Mouse (Mus musculus) ES-Bruce4 (cell line): ENCODE data around the gene Afmid. TPM values are rescaled to one million over a fixed set of nuclear protein-coding genes. Genes with fewer than 3 reads are reported as not detected.

Experiments
- H3K27ac ChIP-seq: 2 replicates; pipeline ENCODE4 v1.5.1; 2012; ENCODE audit warnings: low read length, inconsistent platforms; ENCODE audit not compliant: insufficient read depth
- H3K27me3 ChIP-seq: 2 replicates; pipeline ENCODE4 v1.6.1; 2012; ENCODE audit warnings: mild to moderate bottlenecking, low read length, inconsistent platforms; ENCODE audit not compliant: control insufficient read depth, poor library complexity, insufficient read depth, severe bottlenecking
- H3K36me3 ChIP-seq: 2 replicates; pipeline ENCODE4 v1.6.1; 2012; ENCODE audit warnings: inconsistent platforms, mild to moderate bottlenecking, low read length, moderate library complexity; ENCODE audit not compliant: control insufficient read depth, poor library complexity, insufficient read depth, severe bottlenecking
- H3K4me1 ChIP-seq: one replicate; pipeline ENCODE4 v1.8.1; 2011; ENCODE audit warnings: low read length; ENCODE audit not compliant: control insufficient read depth, insufficient read depth
- H3K4me3 ChIP-seq: 2 replicates; pipeline ENCODE4 v1.5.1; 2011; ENCODE audit warnings: low read depth, mild to moderate bottlenecking, low read length
- H3K9ac ChIP-seq: 2 replicates; pipeline ENCODE4 v1.6.1; 2012; ENCODE audit warnings: low read depth, mild to moderate bottlenecking, inconsistent platforms; ENCODE audit not compliant: poor library complexity, severe bottlenecking
- H3K9me3 ChIP-seq: replicated peaks from 2 replicates; pipeline ENCODE4 v1.6.1; 2012; ENCODE audit warnings: mild to moderate bottlenecking, low read length, inconsistent platforms; ENCODE audit not compliant: control insufficient read depth, poor library complexity, insufficient read depth, severe bottlenecking
- CTCF ChIP-seq: IDR thresholded peaks from one replicate; pipeline ENCODE4 v1.8.1; 2011; ENCODE audit warnings: low read depth, low read length
- EP300 ChIP-seq: IDR thresholded peaks from 2 replicates; pipeline ENCODE4 v1.6.1; 2011; ENCODE audit warnings: low read depth, low read length; ENCODE audit not compliant: insufficient read depth
- POLR2A ChIP-seq: IDR thresholded peaks from one replicate; pipeline ENCODE4 v1.8.1; 2011; ENCODE audit warnings: low read length; ENCODE audit not compliant: insufficient read depth
- polyA plus RNA-seq: library from polyadenylated mRNA; stranded (reverse); fragments of >200 nt; gene quantifications from 2 replicates; pipeline ENCODE4 v1.2.4, GENCODE M21; 2011; ENCODE audit warnings: low read depth; ENCODE audit not compliant: missing spikeins, insufficient read depth, insufficient read length

The Afmid gene
- polyA plus RNA-seq, 1 experiment = 3.6 TPM

DNA sequence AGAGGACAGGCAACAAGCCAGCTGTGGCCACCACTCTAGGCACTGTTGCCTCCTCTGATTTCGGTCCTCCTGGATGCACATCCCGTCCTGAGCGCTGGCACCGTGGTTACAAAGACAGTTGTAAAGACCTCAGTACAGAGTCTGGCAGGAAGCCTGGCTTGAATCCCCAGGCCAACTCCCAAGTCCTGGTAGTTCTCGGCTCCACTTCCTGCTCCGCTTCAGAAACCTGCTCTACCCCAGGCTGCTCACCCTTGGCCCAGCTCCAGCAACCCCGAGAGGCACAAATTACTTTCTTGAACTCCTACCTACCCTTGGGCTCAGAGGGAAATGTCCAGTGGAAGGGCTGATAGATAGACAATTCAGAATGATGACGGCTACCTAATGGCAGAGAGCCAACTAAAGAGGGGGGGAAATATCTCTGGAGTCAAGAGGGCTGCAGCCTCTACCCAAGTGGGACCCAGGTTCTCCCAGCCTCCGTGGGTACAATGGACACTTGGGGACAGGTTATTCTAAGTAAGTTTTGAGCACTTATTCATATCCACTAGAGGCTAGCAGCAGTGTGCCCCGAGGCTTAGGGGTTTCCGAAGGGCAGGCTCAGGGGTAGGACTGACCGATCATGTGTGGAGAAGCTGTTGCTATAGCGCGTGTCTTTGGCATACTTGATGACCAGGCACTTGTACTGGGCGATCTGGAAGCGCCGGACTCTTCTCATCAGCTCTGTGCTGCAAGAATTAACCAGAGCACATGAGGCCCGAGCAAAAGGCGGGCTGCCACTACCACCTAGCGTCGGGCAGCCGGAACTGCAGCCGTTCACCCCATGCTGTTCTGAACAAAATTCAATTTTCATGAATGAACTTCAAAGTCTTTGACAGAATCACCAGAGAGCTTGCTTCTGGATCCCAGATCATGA is 1.4 kb upstream of the Afmid start:
- Histone ChIP-seq H3K36me3 (peaks cover 28% of the 10 kb centered on the region), H3K9me3 (no peaks in the 10 kb centered on the region), H3K4me3 (peak overlapping the region; percentile 93), H3K9ac (peak overlapping the region; percentile 86), H3K27ac (no peak overlapping the region), H3K4me1 (peaks cover 4% of the 10 kb centered on the region), H3K27me3 (no peaks in the 10 kb centered on the region)
- peak; percentile 89 for TF ChIP-seq CTCF
- TF ChIP-seq EP300 = no peak

DNA sequence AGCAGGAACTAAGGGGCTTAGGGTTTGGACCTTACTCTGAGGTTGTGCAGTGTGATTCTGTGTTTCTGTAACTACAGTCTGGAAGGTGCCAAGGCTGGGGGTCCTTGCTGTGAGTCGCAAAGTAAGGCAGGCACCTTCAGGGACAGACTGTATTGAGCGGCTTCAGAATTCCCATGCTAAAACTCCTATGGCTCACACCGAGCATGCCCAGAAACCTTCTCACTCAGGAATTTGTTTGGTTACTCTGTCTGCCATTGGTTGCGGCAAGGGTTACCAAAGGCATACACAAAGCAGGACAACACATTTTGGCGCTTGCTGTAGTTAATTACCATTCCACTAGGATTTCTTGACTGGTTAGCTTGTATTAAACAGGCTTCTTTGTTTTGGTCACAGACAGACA is 440 bp downstream of the Afmid start:
- H3K9me3 ChIP-seq = no peaks in the 10 kb centered on the region
- peak overlapping the region; percentile 85 for H3K27ac ChIP-seq
- H3K4me1 ChIP-seq = peaks cover 2% of the 10 kb centered on the region
- H3K27me3 ChIP-seq = no peaks in the 10 kb centered on the region
- H3K36me3 ChIP-seq = peaks cover 16% of the 10 kb centered on the region
- H3K4me3 ChIP-seq = peak overlapping the region; percentile 93
- TF ChIP-seq POLR2A (no peak), CTCF (no peak), EP300 (no peak)
- H3K9ac ChIP-seq = peak overlapping the region; percentile 86

DNA sequence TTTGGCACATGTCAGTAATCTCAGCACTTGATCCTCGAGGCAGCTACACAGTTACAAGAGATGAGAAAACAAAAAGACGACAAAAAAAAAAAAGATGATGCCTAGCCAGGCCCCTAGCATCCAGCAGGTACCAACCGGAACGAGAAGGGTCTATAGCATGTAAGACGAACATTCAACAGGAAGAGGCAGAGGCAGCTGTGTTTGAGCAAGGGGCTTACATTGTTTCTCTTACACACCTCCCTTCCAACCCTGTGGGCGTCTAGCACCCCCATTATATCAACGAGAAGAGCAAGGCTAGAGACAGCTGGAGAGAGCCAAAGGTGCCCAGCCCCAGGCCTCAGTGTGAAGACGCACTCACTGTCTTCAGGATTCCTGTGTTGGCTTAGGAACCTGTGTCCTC is 1.2 kb downstream of the Afmid start:
- no peak for TF ChIP-seq EP300
- TF ChIP-seq CTCF = no peak
- no peak for TF ChIP-seq POLR2A
- no peak overlapping the region for H3K4me3 ChIP-seq
- H3K9ac ChIP-seq = peak overlapping the region; percentile 86; the same call in 1 of the 2 replicates
- H3K4me1 ChIP-seq = peaks cover 2% of the 10 kb centered on the region
- no peaks in the 10 kb centered on the region for H3K9me3 ChIP-seq
- H3K27me3 ChIP-seq = no peaks in the 10 kb centered on the region
- no peak overlapping the region for H3K27ac ChIP-seq
- peaks cover 10% of the 10 kb centered on the region; the same call in 1 of the 2 replicates for H3K36me3 ChIP-seq

DNA sequence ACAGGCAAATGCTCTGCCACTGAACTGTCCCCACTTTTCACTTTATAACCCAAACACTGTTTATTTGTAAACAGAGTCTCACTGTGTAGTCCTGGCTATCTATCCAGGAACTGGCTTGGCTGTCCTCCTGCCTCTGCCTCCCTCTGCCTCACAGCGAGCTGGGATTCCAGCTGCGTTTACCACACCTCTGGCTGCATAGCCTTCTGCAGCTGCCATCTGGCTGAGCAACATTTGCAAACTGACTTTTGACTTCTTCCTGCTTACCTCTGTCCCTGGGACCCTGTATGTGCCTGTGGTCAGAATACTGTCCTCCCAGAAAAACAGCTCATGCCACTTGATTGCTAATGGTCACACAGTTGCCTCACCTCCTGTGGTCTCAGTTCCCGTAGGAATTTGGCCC is 1.7 kb downstream of the Afmid start:
- peaks cover 10% of the 10 kb centered on the region; the same call in 1 of the 2 replicates for H3K36me3 ChIP-seq
- H3K9me3 ChIP-seq = no peaks in the 10 kb centered on the region
- no peak overlapping the region for H3K27ac ChIP-seq
- H3K4me1 ChIP-seq = peaks cover 2% of the 10 kb centered on the region
- H3K9ac ChIP-seq = no peak overlapping the region
- no peak overlapping the region for H3K4me3 ChIP-seq
- TF ChIP-seq CTCF (no peak), EP300 (no peak), POLR2A (no peak)
- H3K27me3 ChIP-seq = no peaks in the 10 kb centered on the region

DNA sequence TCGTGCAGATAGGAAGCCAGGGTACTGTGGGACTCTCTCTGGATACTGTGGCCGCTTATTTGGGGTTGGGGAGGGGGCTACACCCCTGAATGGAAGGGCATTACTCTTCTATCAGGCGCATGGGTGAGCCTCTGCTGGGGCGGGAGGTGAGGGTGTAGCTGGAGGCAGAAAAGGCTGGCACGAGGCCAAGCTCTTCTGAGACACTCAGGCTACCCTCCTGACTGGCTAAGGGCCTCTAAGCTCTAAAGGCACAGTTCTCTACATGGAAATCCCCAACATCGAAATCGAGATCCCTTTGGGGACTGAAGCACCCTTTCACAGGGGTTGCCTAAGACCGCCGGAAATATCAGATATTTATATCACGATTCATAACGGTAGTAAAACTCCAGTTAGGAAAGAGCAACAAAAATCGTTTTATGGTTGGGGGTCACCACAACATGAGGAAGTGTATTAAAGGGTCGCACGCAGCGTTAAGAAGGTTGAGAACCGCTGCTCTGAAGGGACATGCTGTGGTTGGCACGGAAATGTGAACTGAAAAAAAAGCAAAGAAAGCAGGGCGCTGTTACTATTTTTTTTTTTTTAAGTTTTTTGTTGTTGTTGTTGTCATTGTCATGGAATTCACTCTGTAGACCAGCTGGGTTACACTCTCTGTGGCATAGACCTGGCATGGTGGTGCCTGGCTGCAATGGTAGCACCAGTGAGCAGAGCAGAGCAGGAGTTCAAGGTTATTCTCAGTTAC is 2.6 kb downstream of the Afmid start:
- no peak for TF ChIP-seq EP300
- TF ChIP-seq POLR2A = no peak
- no peak for TF ChIP-seq CTCF
- Histone ChIP-seq H3K4me3 (no peak overlapping the region), H3K27me3 (no peaks in the 10 kb centered on the region), H3K4me1 (peaks cover 2% of the 10 kb centered on the region), H3K9me3 (no peaks in the 10 kb centered on the region), H3K27ac (no peak overlapping the region), H3K36me3 (0 out of 2 replicates have a peak, but pooled peaks cover 3% of the 10 kb centered on the region), H3K9ac (no peak overlapping the region)

DNA sequence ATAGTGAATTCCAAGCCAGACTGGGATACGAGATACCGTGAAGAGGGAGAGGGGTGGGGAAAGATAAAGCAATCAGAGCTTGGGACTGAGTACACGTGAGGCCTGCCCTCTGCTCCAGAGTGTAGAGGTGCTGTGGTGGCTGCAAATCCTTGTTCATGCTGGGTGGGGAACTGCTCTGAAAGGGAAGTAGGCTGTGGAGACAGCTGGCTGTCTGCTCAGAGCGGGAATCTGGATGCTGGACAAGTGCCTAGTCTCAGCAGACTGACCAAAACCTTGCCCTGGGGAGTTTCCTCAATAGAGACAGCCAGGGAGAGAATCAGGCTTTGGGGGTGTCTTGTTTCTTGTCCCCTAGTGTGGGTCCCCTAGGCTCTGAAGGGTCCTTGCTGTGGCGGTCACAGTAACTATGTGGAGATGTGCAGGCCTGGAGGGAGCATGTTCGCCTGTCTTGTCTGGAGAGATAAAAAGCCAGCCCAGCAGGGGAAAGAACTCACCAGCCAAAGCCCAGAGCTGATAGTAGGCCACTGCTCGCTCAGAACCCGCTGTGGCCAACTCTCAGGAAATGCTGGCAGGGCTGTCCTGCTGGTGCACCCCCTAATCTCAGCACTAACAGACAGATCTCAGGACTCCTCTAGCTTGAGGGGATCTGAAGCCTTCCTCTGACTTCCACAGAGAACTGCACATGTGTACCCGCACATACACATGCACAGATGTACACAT is 3.3 kb downstream of the Afmid start:
- H3K4me1 ChIP-seq = no peaks in the 10 kb centered on the region
- H3K27ac ChIP-seq = no peak overlapping the region

More for the DNA sequence above, 3.3 kb downstream of the Afmid start:
- TF ChIP-seq CTCF = no peak
- no peak for TF ChIP-seq POLR2A
- TF ChIP-seq EP300 = no peak
- Histone ChIP-seq H3K27me3 (no peaks in the 10 kb centered on the region), H3K9ac (no peak overlapping the region), H3K4me3 (no peak overlapping the region), H3K9me3 (no peaks in the 10 kb centered on the region), H3K36me3 (no peaks in the 10 kb centered on the region)
